Mouse (Mus musculus) heart, embryonic 15.5 days (tissue): ENCODE measurements around the gene Il10ra. TPM values are rescaled to one million over a fixed set of nuclear protein-coding genes. Genes with fewer than 3 reads are reported as not detected.

Source experiments
- ATAC-seq: fragments of 200-750 bp; cut with Nextera tagmentation; replicated peaks from 2 replicates; pipeline ENCODE4 v1.8.0; 2017; ENCODE audit warnings: low read depth, moderate TSS enrichment; ENCODE audit not compliant: insufficient number of reproducible peaks, insufficient read depth, low FRiP score
- H3K27ac ChIP-seq: fragments of 300-500 bp; sonication (generic); 2 replicates; pipeline ENCODE4 v1.5.1; 2015; ENCODE audit warnings: mild to moderate bottlenecking, inconsistent platforms
- H3K27me3 ChIP-seq: fragments of 300-500 bp; sonication (generic); 2 replicates; pipeline ENCODE4 v1.6.1; 2015; ENCODE audit warnings: inconsistent platforms
- H3K36me3 ChIP-seq: fragments of 300-500 bp; sonication (generic); 2 replicates; pipeline ENCODE4 v1.6.1; 2015; ENCODE audit warnings: mild to moderate bottlenecking, inconsistent platforms
- H3K4me1 ChIP-seq: fragments of 300-500 bp; sonication (generic); replicated peaks from 2 replicates; pipeline ENCODE4 v1.6.1; 2015; ENCODE audit warnings: inconsistent platforms
- H3K4me2 ChIP-seq: fragments of 300-500 bp; sonication (generic); 2 replicates; pipeline ENCODE4 v1.6.1; 2015; ENCODE audit warnings: inconsistent platforms, mild to moderate bottlenecking, moderate library complexity
- H3K4me3 ChIP-seq: fragments of 300-500 bp; sonication (generic); 2 replicates; pipeline ENCODE4 v1.5.1; 2015; ENCODE audit warnings: mild to moderate bottlenecking, inconsistent platforms
- H3K9ac ChIP-seq: fragments of 300-500 bp; sonication (generic); 2 replicates; pipeline ENCODE4 v1.6.1; 2015; ENCODE audit warnings: mild to moderate bottlenecking, inconsistent platforms
- H3K9me3 ChIP-seq: fragments of 300-500 bp; sonication (generic); replicated peaks from 2 replicates; pipeline ENCODE4 v1.6.1; 2016; ENCODE audit warnings: inconsistent platforms
- WGBS: fragments of 180-500 bp; shearing (Covaris S2); methylation state at CpG from one replicate; pipeline ENCODE4 v1.1.7; 2015; ENCODE audit warnings: mixed read lengths; 5-methylcytosine and 5-hydroxymethylcytosine counted together
- polyA plus RNA-seq: library from polyadenylated mRNA; unstranded; fragments of >200 nt; fragmentation: Nextera tagmentation; extraction: Ambion mirVana; gene quantifications from 2 replicates; pipeline ENCODE4 v1.2.1, GENCODE M21; 2015

The Il10ra gene
- polyA plus RNA-seq = 0.84 and 1.7 TPM in 2 replicates

DNA sequence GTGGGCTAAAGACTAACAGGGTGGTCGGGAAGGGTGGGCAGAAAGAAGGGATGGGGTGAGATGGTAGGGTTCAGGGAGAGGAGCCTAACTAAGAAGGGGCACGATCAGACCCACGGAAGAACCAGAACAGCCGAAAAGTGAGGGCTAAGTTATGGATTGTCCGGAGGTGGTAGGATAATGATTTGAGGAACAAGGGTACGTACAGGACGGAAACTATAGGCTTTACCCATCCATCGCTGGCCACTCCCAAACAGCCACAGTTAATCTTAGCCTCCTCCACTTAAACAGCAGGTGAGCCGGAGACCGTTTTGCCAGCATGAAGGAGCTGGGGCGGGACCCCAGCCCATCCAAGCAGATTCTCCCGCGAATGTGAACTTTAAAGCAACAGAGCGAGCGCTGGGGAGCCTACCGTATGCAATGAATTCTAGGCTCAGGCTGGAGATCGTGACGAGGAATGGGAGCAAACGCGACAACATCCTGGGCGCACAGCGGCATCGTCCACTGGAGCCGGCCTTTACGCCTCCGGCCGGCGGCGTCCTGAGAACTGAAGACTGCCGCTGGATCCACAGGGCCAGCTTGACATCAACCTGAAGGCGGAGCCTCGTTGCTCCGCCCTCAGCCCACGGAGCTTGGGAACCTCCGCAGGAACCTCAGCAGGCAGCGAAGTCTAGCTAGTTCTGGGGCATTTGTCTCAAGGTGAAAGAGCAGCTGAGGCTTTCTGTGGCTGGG, at the start of gene Il10ra:
Gene Il10ra, minus strand, starts transcription at position 553 of the 729 bp plus-strand sequence.
- Histone ChIP-seq H3K4me3 (peak within 1 kb of the TSS; percentile 45), H3K36me3 (no peaks in the 10 kb centered on the region), H3K9ac (no peak within 1 kb of the TSS), H3K27me3 (peaks cover 63% of the 10 kb centered on the region), H3K27ac (no peak within 1 kb of the TSS), H3K9me3 (no peaks in the 10 kb centered on the region), H3K4me2 (peak within 1 kb of the TSS; percentile 60), H3K4me1 (peaks cover 6% of the 10 kb centered on the region)
- no peak for ATAC-seq
- 9% methylated on average over 36 of the region's 36 CpGs for WGBS

DNA sequence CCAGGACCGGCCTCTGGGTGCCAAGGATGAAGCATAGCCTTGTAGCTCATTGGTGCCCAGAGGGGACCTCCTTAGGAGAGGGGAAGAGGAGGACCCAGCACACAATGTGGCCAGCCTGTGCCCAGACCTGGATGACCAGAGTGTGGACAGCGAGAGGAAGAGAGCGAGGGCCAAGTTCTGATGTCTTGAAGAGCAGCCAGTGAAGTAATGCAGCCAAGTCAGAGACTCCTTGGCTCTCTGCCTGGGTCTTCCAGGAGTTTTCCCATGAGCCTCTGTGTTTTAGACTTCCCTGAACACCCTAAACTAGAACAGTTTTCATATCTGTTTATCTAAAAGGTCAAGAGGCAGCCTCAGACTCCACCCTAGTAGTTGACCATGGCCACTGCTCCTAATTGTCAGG, 48.7 kb upstream of the Il10ra start:
- H3K36me3 ChIP-seq = no peaks in the 10 kb centered on the region

DNA sequence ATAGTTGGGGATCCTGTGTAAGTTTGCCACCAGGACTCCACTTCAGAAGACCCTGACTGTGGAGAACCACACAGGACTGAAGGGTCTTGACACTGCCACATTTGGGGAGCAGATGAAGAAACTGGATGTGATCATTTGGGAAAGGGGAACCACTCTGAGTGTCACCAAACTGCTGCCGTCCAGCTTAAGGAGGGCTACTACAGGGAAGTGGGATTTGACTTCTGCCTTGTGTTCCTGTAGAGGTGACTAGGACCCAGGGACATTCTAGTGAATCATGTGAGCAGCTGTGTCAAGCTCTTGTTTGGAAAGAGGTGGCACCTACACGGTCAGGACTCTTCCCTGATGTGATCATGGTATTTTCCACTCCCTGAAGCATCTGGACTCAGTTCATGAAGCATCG, 45.0 kb upstream of the Il10ra start:
- no peak overlapping the region for H3K9ac ChIP-seq
- ATAC-seq = no peak

More for the DNA sequence above, 48.7 kb upstream of the Il10ra start:
- no peaks in the 10 kb centered on the region for H3K9me3 ChIP-seq
- 64% methylated on average over 3 of the region's 3 CpGs for WGBS
- peaks cover 5% of the 10 kb centered on the region; the same call in 1 of the 2 replicates for H3K4me1 ChIP-seq
- H3K4me3 ChIP-seq = no peak overlapping the region
- H3K27ac ChIP-seq = no peak overlapping the region
- H3K27me3 ChIP-seq = peaks cover 58% of the 10 kb centered on the region
- ATAC-seq = no peak; the same call in 1 of the 2 replicates
- H3K9ac ChIP-seq = no peak overlapping the region
- H3K4me2 ChIP-seq = no peak overlapping the region

DNA sequence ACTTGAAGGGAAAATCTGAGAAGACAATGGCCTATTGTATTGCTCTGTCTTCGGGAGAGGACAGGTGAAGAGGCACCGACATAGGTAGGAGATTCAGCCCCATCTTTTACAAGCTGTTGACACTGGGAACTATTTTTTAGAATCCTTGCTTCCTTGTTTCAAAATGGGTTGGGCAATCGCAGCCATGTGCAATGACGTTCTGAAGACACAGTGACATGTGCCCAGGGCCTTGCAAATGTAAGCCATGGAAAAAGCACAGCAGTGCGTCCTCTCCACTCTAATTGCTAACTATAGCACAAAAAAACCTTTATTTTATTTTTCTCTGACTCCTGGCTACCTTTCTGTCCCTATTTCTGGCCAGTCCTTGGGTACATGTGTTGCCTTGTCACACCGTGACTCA, 42.9 kb upstream of the Il10ra start:
- no peak overlapping the region for H3K4me3 ChIP-seq
- ATAC-seq = no peak
- no peaks in the 10 kb centered on the region for H3K36me3 ChIP-seq
- no peak overlapping the region for H3K9ac ChIP-seq
- WGBS = 77% methylated on average over 6 of the region's 6 CpGs
- no peaks in the 10 kb centered on the region for H3K4me1 ChIP-seq
- no peaks in the 10 kb centered on the region for H3K9me3 ChIP-seq
- no peak overlapping the region for H3K27ac ChIP-seq
- H3K27me3 ChIP-seq = peaks cover 21% of the 10 kb centered on the region
- no peak overlapping the region for H3K4me2 ChIP-seq

More for the DNA sequence above, 45.0 kb upstream of the Il10ra start:
- Histone ChIP-seq H3K27me3 (peaks cover 39% of the 10 kb centered on the region), H3K9me3 (no peaks in the 10 kb centered on the region), H3K4me2 (no peak overlapping the region), H3K27ac (no peak overlapping the region), H3K4me1 (peaks cover 5% of the 10 kb centered on the region; the same call in 1 of the 2 replicates), H3K4me3 (no peak overlapping the region), H3K36me3 (no peaks in the 10 kb centered on the region)
- WGBS = 66% methylated on average over 3 of the region's 3 CpGs

DNA sequence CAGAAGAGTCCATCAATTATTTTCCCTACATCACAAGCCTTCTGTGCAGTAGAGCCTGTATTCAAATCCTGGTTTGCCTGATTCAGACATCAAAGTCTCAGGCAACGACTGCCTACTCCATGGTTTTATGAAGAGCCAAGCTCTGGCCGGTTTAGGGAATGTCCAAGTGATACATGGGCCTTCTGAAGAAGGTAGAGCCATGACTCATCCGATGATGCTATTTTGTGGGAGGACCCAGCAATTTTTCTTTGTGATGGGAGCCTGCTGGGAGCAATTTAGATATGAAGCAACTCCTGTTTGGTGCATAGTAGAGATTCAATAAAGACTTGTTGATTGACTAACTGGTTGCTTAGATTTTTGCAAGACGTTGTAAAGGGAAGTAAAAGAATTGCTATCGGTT, 39.6 kb upstream of the Il10ra start:
- no peak for ATAC-seq
- Histone ChIP-seq H3K9me3 (no peaks in the 10 kb centered on the region), H3K27ac (no peak overlapping the region), H3K4me1 (no peaks in the 10 kb centered on the region), H3K9ac (no peak overlapping the region), H3K36me3 (no peaks in the 10 kb centered on the region), H3K4me2 (no peak overlapping the region), H3K27me3 (0 out of 2 replicates have a peak, but pooled peaks cover 3% of the 10 kb centered on the region), H3K4me3 (no peak overlapping the region)
- 80% methylated on average over 5 of the region's 5 CpGs for WGBS

DNA sequence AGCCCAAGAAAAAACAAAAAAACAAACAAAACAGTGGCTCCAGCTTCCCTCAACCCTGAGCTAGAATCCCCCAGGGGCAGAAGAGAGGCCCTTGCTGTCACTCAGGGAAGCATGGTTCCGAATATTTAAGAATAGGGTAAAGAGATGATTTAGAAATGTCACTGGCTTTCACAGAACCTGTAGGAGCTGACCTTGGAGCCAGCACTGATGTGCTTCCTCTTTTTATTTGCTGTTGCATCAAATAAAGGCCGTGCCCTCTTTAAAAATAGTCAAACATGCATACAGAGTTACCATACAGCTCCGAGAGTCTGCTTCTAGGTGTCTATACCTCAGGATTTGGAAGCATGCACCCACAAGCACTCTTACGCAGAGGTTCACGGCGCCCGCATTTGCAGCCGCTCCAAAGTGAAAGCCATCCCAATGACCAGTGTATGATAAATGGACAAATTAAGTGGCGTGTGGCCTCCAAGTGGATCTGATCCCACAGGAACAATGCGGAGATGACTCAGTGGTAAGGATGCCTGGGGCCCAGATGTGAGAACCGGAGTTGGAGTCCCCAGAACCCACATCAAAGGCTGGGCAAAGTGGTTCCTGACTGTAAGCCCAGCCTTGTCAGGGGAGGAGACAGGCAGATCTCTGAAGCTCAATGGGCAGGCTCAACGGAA, 37.9 kb upstream of the Il10ra start:
- ATAC-seq = no peak
- 0 out of 2 replicates have a peak, but pooled peaks cover 3% of the 10 kb centered on the region for H3K27me3 ChIP-seq
- no peak overlapping the region for H3K4me2 ChIP-seq
- H3K4me3 ChIP-seq = no peak overlapping the region
- 83% methylated on average over 12 of the region's 12 CpGs for WGBS
- H3K27ac ChIP-seq = no peak overlapping the region
- H3K36me3 ChIP-seq = no peaks in the 10 kb centered on the region
- H3K9ac ChIP-seq = no peak overlapping the region
- no peaks in the 10 kb centered on the region for H3K9me3 ChIP-seq
- no peaks in the 10 kb centered on the region for H3K4me1 ChIP-seq

DNA sequence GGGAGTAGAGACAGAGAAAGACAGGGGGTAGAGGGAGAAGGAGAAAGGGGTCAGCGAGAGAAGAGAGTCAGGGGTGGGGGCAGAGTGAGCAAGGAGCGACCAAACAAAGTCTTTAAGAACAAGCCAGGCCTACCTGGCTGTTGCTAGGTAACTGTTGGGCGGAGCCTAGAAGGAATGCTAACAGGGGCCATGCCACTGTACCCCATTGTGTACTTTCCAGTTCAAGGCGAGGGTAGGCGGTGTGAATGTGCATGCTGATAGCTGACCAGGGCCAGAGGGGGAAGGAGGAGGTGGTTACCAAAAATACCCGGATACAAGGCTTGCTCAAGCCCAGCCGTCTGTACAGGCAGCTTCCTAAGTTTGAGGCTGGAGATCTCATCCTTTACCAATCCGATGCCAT, 32.8 kb upstream of the Il10ra start:
- Histone ChIP-seq H3K9me3 (no peaks in the 10 kb centered on the region), H3K4me2 (no peak overlapping the region), H3K4me1 (peaks cover 4% of the 10 kb centered on the region), H3K9ac (no peak overlapping the region), H3K27me3 (0 out of 2 replicates have a peak, but pooled peaks cover 5% of the 10 kb centered on the region), H3K27ac (no peak overlapping the region), H3K4me3 (no peak overlapping the region), H3K36me3 (no peaks in the 10 kb centered on the region)
- no peak for ATAC-seq
- 76% methylated on average over 8 of the region's 8 CpGs for WGBS

DNA sequence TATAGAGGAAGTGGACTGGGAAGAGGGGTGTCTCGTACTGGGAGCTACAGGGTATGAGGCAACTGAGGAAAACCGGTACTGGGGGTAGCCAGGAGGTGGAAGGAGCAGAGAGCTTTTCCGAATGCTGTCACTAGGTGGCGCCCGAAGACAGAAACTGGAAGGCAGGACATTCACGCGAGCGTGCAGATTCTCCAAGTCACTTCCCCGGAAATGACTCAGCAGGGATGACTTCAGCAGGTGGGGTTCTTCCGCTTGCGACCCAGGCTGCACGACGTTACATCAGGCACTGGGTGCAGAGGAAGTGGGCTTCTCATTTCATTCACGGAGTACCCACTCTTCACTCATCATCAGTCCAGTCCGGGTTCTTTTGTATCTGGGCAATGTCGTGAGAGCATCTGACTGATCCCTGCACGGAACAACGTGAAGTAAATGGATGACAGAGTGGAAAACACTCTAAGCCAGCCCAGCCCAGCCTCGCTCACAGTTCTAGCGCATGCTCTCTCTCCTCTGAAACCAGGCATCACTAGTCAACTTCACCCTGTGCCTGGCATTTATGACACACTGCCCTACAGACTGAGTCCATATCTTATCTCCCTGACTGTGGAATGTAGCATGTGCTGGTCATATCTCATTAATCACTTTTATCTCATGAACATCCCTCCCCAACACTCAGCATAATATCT, 31.6 kb upstream of the Il10ra start:
- H3K27ac ChIP-seq = peak overlapping the region; percentile 46; the same call in 1 of the 2 replicates
- H3K4me2 ChIP-seq = peak overlapping the region; percentile 67
- 0 out of 2 replicates have a peak, but pooled peaks cover 2% of the 10 kb centered on the region for H3K27me3 ChIP-seq
- no peaks in the 10 kb centered on the region for H3K9me3 ChIP-seq
- 10% methylated on average over 20 of the region's 20 CpGs for WGBS
- no peaks in the 10 kb centered on the region for H3K36me3 ChIP-seq
- H3K9ac ChIP-seq = 0 out of 2 replicates have a peak overlapping the region, but pooled peaks have one; percentile 31
- H3K4me3 ChIP-seq = peak overlapping the region; percentile 41
- ATAC-seq = peak; percentile 85
- peaks cover 4% of the 10 kb centered on the region for H3K4me1 ChIP-seq

DNA sequence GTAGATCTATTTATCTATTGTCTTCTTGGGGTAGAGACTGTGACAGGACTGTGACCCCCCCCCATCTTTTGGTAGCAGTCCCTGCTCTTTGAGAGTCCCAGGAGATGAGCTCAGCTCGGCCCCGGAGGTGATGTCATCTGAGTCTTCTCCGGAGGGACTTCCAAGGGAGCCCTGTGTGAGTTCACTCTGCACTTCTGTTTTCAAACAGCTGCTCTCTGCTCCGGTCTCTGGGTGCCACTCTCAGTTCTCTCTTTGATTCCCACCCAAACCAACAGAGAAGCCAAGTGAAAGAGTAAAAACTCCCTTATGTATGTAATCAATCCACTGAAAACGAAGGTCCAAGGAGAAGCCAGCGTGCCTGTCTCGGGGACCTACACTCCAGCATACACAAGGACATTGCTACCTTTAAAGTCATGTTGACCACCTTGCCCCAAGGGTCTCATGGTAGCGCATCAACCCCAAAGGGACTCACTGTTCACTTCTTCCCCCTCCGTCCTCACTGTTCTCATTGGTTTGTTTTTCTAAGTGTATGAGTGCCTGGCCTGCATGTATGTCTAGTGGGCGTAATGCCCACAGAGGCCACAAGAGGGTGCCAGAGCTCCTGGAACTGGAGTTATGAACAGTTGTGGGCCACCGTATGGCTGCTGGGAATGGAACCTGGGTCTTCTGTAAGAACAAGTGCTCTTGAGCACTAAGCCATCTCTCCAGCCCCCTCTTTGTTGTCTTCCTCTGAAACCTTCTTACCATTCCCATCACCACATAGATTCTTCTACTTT, 30.5 kb upstream of the Il10ra start:
- Histone ChIP-seq H3K27me3 (0 out of 2 replicates have a peak, but pooled peaks cover 2% of the 10 kb centered on the region), H3K9me3 (no peaks in the 10 kb centered on the region), H3K4me2 (no peak overlapping the region), H3K4me3 (no peak overlapping the region), H3K4me1 (peaks cover 4% of the 10 kb centered on the region), H3K27ac (no peak overlapping the region), H3K9ac (no peak overlapping the region), H3K36me3 (no peaks in the 10 kb centered on the region)
- 76% methylated on average over 11 of the region's 11 CpGs for WGBS
- no peak for ATAC-seq

DNA sequence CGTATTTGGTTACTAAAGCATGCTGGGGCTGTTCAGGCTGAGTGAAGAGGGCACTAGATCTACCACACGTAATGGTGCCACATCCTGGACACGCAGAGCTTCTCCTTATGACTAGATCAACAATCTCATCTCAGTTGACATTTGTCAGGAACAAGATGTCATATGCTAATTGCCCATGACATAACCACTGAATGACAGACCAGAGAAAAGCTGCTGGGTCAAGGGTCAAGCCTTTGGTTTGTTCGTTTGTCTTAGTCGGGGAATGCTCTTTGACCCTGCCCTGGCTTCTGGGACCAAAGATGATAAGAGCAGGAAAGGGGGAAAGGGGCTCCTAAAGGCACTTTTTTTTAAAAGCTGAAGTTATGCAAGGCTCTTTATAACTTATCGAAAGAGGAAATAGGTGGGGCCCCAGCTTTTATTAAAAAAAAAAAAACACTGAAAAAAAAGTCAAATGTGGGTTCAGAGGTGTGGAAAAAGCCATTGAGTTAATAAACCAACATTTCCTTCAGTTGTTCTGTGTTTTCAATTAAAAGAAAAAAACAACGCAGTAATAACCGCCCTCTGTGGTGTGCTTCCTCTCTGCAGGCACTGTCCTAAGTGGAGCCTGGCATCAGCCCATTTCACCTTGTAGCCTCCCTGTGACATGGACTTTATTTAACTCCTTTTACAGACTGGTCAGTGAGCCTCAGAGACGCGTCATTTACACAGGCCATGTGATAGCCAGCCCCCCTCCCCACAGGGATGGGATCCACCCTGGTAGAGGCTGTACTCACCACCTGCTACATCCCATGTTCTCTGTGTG, 25.5 kb upstream of the Il10ra start:
- Histone ChIP-seq H3K27ac (no peak overlapping the region), H3K4me1 (no peaks in the 10 kb centered on the region), H3K9me3 (no peaks in the 10 kb centered on the region), H3K4me3 (no peak overlapping the region), H3K36me3 (no peaks in the 10 kb centered on the region), H3K27me3 (0 out of 2 replicates have a peak, but pooled peaks cover 2% of the 10 kb centered on the region), H3K9ac (no peak overlapping the region), H3K4me2 (no peak overlapping the region)
- ATAC-seq = no peak
- 48% methylated on average over 10 of the region's 10 CpGs for WGBS
